Mouse (Mus musculus): ENCODE measurements around the gene 1700028P14Rik.
"Not testable (repeated sequence)": the region's sequence is repeated elsewhere in the genome, so short reads cannot be mapped to it uniquely, and the experiment has no call there.

The 1700028P14Rik gene

DNA sequence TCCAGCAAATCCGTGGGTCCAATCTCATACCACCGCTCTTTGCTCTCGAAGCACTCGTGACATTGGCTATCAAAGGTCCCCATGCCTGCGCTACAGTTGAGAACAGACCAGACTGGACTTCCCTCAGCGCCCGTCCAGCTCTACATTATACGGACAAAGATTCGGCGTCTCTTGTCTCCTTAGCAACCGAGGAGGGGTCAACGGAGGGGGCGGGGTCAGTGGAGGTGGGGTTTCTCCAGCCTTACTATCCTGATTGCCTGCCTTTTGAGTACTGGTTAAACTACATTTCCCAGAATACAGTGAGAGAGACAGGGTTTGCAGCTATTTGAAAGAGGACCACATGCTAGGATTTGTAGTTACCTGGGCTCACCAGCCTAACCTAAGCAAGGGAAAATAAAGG lies at the start of gene 1700028P14Rik:
Gene 1700028P14Rik, minus strand, starts transcription at position 169 of the 400 bp plus-strand sequence.
- in situ Hi-C loops (cut with MboI, MseI) = loop anchor here in 1 of 2 experiments (10.0 kb wide), 1 partner anchor 1958 kb away; no protein-coding TSS in a partner anchor

DNA sequence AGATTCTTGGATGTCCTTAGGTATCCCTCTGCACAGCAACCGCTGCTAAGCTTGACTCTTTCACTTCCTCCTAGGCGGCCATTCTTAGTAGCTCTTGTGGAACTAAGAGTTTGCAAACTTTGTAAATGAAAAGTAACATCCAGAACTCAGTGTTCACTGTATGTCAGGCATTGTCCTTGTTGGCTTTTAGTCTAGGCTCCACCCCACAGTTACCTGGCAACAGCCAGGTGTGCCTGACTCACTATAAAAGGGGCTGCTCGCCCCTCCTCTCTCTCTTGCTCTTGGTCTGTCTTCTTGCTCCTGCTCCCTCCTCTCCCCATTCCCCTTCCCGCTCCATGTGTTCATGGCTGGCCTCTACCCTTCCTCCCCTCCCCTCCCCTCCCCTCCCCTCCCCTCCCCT lies 46.5 kb upstream of the 1700028P14Rik start:
- in situ Hi-C loops (cut with MboI, MseI) = loop anchor here in 1 of 2 experiments (10.0 kb wide), 1 partner anchor 564 kb away; no protein-coding TSS in a partner anchor

DNA sequence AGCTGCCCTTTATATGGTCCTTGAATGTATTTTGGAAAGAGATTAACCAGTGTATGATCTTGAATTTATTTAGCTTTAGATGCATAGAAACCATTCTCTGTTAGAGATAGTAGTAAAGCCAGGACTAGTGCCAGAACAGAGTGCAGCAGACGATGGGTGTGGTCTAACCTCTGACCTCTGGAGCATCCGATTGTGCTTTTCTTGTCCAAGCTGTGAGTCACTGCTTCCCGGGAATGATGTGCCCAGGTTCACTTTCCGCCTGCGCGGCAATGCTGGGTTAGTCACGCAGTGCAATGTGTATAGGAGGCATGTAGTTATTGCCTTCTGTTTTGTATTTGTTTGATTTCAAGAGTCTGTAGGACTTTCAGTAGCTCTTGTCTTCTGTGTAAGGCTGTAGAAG lies 45.8 kb upstream of the 1700028P14Rik start:
- in situ Hi-C loops (cut with MboI, MseI) = loop anchor here in 1 of 2 experiments (10.0 kb wide), 1 partner anchor 564 kb away; no protein-coding TSS in a partner anchor

DNA sequence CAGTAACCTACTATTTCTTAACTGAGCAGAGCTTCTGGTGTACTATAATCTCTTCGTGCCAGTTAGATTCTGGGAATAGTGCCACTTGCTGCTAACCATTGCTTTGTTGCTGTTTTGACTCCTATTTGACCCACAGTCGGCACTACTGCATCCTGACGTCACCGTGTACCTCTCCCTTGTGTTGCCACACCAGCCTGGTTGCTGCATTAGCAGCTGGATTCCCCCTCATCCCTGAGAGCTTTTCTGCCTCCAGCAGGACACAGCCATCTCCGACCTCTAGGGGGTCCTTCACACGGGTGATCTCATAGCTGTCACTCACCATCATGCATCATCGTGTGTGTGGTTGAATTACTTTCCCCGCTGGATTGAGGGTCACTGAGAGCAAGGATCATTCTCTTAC lies 45.2 kb upstream of the 1700028P14Rik start:
- in situ Hi-C loops (cut with MboI, MseI) = loop anchor here in 1 of 2 experiments (10.0 kb wide), 1 partner anchor 563 kb away; no protein-coding TSS in a partner anchor

DNA sequence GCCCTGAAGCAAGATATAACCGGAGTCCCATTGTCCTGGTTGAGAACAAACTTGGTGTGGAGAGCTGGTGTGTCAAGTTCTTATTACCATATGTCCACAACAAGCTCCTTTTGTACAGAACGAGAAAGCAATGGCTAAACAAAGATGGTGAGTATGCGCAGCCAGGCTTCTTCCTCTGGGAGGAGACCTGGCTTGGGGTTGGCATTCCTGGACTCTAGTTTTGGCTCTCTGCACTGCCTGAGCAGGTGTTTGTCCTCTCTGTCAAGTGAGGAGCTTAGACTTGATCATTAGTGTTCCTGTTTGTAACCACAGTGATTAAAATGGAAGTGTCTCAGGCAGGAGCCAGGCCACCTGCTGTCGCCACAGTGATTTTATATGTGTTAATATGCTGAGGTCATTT lies 41.7 kb upstream of the 1700028P14Rik start:
- in situ Hi-C loops (cut with MboI, MseI) = loop anchor here in 1 of 2 experiments (10.0 kb wide), 1 partner anchor 560 kb away; no protein-coding TSS in a partner anchor

DNA sequence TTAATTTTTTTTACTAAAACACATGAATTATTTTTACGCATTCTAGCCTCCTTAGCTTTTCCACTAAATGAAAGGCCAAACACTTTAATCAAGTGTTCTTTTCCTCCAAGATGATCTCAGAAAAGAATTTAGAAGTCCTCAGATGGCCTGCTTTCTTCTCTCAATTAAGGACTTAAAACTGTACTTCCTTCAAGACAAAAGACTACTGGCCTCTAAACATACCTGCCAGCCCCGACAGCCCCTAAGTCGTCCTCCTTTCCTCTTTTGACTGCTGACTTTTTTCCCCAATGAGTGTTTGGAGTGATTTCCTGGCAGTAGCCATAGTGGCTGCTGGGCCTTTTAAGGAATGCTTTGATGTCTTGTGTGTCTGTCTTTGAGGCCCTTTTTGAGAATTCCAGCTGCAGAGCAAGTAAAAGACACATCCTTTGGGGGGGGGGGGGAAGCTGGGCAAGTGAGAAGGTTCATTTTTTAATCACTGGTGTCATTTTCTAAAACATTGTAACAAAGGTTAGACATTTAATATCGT lies 35.9 kb upstream of the 1700028P14Rik start:
- in situ Hi-C loops (cut with MboI, MseI) = loop anchor here (5.0 kb wide), 1 partner anchor 69 kb away; the partner anchor contains the start of gene Apba1 (in 2 of the 2)

DNA sequence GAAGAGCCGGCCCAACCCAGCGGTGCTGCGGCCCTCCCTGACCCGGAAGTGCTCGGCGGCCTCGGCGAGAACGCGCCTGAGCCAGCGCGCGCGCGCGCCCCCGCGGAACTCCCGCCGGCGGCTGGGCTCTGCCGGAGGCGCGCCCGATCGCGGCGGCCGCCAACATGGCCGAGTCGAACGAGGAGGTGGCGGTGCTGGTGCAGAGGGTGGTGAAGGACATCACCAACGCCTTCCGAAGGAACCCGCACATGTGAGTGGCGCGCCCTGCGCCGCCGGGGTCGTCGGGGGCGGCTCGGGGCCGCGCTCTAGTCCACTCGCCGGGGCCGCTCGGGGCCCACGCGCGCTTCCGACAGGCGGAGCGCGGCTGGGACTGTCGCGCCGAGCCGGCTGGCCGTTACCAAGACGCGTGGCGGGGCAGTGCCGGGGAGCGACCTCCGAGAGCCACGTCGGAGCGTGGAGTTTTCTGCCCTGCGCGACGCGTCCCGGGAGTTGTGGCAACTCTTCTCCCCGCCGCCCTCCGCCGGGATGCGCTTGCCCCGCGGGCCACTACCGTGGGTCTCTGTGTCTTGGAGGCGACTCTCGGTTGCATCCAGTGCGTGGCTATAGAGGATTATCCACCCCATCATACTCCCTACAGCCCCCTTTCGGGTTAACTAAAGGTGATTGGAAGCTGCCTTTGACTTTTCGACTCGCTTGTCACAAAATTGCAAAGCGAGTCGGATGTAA lies 34.8 kb upstream of the 1700028P14Rik start, which contains the start of gene Ptar1:
Gene Ptar1, plus strand, starts transcription at position 134 of the 726 bp plus-strand sequence.
- in situ Hi-C loops (cut with MboI, MseI) = loop anchor here (5.0 kb wide), 1 partner anchor 70 kb away; the partner anchor contains the start of gene Apba1 (in 2 of the 2)

DNA sequence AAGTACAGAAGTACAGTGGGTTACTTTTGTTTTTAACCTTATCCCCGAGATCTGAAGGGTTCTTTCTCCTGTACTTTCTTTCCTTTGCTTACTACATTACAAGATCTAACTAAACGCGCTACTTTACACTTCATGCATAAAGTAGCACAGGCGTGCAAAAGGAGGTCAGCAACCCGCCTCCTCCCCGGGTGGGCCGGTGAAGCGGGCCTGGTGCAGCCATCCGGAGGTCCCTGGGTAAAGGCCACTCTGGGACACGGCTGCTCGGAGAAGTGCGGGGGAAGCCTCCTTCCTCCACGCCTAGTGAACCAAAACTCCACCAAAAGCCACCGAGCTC lies 34.3 kb upstream of the 1700028P14Rik start:
- in situ Hi-C loops (cut with MboI, MseI) = loop anchor here (5.0 kb wide), 1 partner anchor 70 kb away; the partner anchor contains the start of gene Apba1 (in 2 of the 2)

DNA sequence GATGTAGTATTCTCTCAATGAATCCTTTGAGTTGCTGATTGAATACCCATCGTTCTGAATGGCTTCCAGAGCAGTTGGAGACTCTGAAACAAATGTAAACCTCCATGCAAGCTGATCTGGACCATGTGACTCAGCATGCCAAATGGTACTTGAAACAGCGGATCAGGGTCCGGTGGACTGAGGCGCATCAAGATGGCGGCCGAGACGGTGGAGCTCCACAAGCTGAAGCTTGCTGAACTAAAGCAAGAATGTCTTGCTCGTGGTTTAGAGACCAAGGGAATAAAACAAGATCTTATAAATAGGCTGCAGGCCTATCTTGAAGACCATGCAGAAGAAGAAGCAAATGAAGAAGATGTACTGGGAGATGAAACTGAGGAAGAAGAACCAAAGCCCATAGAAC lies 23.0 kb upstream of the 1700028P14Rik start:
- in situ Hi-C loops (cut with MboI, MseI) = not testable (repeated sequence)

DNA sequence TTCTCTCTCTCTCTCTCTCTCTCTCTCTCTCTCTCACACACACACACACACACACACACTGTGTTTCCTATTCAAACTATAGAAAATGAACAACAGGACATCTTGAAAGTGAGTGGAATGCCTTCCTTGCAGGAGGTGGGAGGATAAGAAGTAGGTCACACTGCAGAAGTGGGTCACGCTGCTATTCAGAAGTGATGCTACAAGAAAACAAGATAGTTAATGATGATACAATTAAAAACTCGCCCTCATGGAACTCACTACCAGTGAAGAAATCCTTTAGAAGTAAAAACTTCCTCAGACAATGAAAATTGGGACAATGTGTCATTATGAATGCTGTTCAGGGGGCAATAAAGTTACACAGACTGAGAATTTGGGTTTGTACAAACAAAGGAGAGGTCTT lies 20.4 kb upstream of the 1700028P14Rik start:
- in situ Hi-C loops (cut with MboI, MseI) = no loop called here

DNA sequence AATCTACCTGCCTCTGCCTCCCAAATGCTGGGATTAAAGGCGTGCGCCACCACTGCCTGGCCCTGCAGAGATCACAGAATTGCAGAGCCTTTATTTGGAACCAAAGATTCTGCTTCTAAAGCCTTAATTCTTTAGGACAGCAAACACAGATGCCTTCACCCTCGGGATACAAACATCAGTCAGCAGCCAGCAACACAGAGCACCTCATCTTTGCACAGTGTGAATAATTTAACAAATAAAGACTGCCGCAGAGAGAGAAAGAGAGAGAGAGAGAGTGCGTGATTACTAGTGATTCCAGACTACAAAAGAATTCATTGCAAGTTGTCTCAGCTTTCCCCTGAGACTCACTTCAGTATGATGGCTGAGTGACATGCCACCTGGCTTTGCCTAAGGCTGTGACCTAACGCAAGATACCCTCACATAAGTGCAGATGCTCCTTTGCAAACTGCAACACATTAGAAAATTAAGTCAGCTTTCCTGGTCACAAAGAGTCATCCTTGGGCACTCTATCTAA lies 15.6 kb upstream of the 1700028P14Rik start:
- in situ Hi-C loops (cut with MboI, MseI) = no loop called here

DNA sequence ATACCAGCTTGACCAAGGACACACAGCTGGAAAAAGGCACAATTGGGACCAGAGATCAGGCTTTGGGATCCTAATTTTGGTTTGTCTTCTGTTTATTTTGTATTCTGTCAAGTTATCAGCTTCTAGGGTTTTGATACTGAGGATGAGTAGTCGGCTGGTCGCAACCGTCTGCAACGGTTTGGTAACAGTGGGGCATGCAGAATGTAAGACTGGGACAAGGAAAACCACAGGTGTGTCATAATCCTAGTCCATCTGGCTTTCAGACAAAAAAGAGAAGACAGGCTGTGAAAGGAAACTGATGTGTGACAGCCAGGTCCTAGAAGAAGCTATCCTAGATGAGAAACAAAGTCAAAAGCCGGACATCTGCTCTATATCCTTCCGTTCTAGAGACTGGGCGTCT lies 11.5 kb upstream of the 1700028P14Rik start:
- in situ Hi-C loops (cut with MboI, MseI) = no loop called here

DNA sequence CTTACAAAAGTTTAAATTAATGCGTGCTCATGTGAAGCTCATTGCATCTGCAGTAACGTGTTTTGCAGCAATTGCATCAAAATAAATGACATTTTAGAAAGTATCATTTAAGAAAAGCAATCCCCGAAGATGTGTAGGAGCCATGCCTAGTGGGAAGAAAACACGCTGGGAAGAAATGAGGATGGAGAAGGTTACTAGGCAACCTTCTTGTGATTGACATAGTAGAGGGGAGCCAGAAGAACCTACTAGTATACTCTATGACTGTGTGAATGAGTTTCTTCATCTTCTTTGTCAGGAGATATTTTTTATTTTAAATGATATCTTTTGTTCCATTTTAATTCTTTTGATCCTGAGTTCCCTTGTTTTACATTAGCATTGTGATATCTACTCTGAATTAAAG lies 5.7 kb upstream of the 1700028P14Rik start:
- in situ Hi-C loops (cut with MboI, MseI) = loop anchor here in 1 of 2 experiments (10.0 kb wide), 1 partner anchor 1964 kb away; no protein-coding TSS in a partner anchor

DNA sequence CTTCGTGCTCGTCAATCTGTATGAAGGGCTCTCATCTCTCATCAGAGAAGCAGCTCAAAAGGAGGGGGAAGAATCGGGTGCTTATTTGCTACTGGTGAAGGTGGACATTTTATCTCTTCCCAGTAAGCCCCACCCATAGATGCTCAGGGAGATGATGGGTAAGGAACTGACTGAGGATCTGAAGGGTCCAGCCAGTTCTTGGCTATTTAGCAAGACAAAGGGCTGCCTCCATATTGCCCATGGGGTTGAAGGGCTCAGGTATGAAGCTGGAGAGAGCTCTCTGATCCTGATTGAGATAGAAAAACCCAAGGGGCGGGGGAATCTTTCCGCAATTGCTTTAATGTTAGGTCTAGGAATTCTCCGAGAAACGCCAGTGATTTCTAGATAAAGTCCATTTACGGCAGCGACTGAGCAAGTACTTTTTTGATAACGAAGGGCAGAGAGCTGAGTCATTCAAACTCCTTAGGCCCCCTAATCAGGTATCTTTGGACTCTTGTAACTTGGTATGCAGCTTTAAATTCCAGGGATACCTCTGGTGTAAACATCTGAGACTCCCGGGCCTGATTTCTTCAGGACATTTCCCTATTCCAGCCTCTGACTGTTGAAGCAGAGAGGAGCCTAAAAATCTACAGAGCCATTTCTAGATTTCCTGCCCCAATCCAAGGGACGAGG lies 4.8 kb upstream of the 1700028P14Rik start:
- in situ Hi-C loops (cut with MboI, MseI) = loop anchor here in 1 of 2 experiments (10.0 kb wide), 1 partner anchor 1963 kb away; no protein-coding TSS in a partner anchor

DNA sequence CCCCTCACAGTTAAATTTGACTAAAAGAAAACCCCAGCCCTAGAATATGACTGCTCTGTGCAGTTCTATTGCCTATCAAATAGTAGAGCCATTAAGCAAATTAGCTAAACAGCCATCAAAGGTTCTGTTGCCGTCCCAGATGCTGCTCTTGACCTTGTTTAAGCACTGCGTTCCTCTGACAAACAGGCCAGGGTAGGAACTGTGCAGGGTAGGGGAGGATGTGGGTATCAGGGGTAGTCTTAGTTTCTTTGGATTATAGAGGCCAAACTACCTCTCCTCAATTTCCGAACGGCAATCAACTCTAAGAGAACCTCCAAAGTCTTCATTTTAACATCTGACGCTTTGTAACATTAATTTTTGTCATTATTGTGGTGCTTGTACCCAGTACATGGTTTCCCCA lies 542 bp upstream of the 1700028P14Rik start:
- in situ Hi-C loops (cut with MboI, MseI) = loop anchor here in 1 of 2 experiments (10.0 kb wide), 1 partner anchor 1958 kb away; no protein-coding TSS in a partner anchor

DNA sequence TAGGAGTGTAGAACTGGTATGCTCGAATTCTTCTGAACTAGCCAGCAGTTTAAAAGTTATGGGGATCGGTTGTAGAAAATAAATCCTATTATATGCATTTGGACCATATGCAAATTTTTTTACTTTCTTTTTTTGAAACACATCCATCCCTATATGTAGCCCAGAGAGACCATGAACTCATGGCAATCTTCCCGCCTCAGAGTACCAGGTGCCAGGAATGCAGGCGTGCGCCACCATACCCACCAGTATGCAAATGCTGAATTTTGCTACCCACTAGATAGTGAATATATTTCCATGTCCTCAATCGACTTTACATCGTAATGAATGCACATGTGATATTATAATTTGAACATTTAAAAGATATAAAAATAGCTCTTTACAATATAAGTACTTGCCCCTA lies 5.3 kb downstream of the 1700028P14Rik start:
- in situ Hi-C loops (cut with MboI, MseI) = loop anchor here in 1 of 2 experiments (5.0 kb wide), 1 partner anchor 70 kb away; no protein-coding TSS in a partner anchor

DNA sequence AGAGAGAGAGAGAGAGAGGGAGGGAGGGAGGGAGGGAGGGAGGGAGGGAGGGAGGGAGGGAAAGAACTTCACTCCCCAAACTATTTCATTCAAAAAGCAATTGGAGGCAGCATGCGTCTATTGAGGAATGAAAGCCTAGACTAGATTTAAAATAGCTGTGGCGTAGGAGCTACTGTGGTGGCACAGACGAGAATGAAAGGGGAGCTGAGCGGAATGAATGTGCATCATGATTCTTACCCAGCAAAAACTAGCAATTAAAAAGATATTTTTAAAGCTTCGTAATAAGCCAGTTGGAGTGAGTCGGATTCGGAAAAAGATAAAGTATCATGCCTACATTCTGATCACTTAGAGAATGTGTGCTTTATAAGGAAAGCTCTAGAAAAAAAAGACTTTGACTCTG lies 7.3 kb downstream of the 1700028P14Rik start:
- in situ Hi-C loops (cut with MboI, MseI) = loop anchor here in 1 of 2 experiments (5.0 kb wide), 1 partner anchor 68 kb away; no protein-coding TSS in a partner anchor

DNA sequence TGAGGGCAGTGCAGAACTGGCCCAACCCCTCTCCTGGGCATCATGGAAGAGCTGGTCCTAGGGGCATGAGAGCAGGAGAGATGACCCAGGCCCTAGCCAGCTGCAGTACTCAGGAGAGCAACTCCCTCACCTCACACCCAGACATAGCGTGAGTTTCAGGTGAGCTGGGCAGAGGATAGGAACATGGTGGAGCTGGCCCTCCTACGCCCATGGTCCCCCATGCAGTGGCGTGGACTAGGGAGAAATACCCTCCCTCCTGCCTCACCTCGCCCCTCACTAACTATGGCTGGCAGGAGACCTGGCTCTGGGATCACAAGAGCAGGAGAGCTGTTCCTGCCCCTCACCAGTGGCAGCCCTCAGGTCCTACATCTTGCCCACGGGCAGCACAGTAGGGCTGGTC lies 8.8 kb downstream of the 1700028P14Rik start:
- in situ Hi-C loops (cut with MboI, MseI) = no loop called here

DNA sequence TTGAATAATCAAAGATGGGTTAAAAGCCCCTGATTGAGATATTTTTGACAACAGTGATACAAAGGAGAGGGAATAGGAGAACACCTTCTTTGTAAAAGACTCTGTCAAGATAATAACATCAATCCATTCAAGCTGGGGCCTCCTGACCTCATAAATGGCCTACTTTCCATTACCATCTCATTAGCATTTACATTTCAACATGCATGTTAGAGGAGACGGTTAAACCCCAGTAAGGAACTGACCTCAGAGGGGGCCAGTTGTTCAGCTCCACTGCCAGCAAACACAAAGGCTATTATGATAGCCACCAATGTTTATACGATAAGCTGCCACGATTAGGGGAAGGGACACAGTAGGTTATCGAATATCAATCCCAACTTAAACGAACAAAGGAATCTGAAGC lies 15.8 kb downstream of the 1700028P14Rik start:
- in situ Hi-C loops (cut with MboI, MseI) = no loop called here

DNA sequence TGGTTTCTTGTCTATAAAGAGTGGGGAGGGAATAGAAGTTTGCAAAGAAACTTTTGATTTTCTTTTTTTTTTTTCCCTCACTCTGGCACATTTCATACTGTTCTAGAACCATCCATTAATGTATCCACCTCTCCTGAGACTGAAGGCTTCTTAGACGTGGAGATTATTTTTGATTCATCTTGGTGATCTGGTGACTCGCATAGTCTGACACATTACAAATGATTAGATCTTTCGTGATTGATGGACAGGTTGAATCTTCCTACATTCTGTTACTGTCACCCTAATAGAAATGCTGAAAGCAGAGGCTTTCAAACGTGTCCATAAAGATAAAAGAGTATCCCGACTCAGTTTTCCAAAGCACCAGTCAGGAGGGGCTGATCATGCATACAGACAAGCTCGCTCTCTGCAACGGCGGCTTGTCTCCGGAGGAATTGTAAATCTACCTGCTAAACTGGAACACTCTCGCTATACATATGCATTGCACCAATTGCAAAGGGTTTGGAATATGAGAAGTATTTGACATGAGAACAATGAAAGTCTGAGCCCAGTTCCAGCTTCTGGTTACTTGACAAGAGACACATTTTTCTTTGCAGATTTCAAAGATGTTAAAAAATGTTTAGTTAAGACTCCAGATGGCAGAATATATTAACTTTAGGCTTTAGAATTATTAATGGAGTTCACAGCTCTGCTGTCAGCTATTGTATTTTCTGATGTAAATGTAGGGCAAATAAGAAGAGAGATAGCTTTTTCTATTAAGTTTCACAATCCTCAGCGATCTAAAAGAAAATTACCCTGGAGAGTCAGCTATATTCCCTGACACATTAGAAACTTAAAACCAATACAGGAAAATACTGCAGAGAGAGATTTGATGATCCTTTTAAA lies 20.8 kb downstream of the 1700028P14Rik start:
- in situ Hi-C loops (cut with MboI, MseI) = no loop called here

All from T-helper 17 cell (primary cell).